Mouse (Mus musculus) liver, embryonic 14.5 days (tissue): ENCODE data around the gene Adcy6.

Source experiments
- CTCF ChIP-seq: IDR thresholded peaks from 2 replicates; pipeline ENCODE4 v1.5.1; 2016; ENCODE audit warnings: antibody characterized with exemption, low read depth, control low read depth
- EP300 ChIP-seq: IDR thresholded peaks from 2 replicates; pipeline ENCODE4 v1.6.1; 2016; ENCODE audit warnings: antibody characterized with exemption, low read depth

DNA sequence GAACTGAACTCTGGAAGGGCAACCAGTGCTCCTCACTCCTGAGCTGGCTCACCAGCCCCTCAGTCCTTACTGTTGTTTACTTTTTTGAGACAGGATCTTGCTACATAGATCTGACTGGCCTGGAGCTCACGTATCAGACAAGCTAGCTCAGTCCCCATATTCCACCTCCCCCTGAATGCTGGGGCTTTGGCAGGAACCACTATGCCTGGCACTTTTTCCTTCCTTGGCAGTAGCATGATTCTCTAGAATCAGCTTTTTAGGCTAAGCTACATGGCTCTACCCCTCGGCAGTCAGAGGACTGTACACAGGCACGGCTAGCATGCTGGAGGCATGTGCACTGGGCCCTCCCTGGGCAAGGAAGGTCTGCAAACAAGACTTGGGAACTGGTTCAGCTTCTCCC lies 38.2 kb upstream of the Adcy6 start:
- TF ChIP-seq CTCF, result no peak
- no peak for TF ChIP-seq EP300
